ENCODE assay signal across 8 mouse cellular contexts in genomic region chrX:133898014-133898542, GRCm38 (mm10). TPM values are rescaled to one million over a fixed set of nuclear protein-coding genes. Genes with fewer than 3 reads are reported as not detected.
DNase-seq lines count a peak whose midpoint lies in the region; ATAC-seq and TF ChIP-seq lines count a peak whose summit lies in the region.

TSS of gene Tspan6 (minus strand) at chrX:133898429.

- peak within 1 kb of the TSS; percentile 47 for H3K4me2 ChIP-seq in forebrain, embryonic 11.5 days (ENCODE audit: low read depth, low read length, severe bottlenecking)
- peak within 1 kb of the TSS; percentile 66 for H3K4me2 ChIP-seq in heart, embryonic 15.5 days
- H3K4me2 ChIP-seq in liver, embryonic 12.5 days, result peak within 1 kb of the TSS; percentile 69
- H3K4me2 ChIP-seq in neural tube, embryonic 11.5 days (ENCODE audit: low read depth), result peak within 1 kb of the TSS; percentile 46
- peak within 1 kb of the TSS; percentile 48 for H3K4me2 ChIP-seq in stomach, embryonic 16.5 days (ENCODE audit: low read depth, low read length)

- H3K27me3 ChIP-seq in C2C12 (ENCODE audit: control insufficient read depth, insufficient read depth, insufficient read length), result no peaks in the 10 kb centered on the region
- no peaks in the 10 kb centered on the region for H3K27me3 ChIP-seq in forebrain, embryonic 11.5 days (ENCODE audit: control insufficient read depth, insufficient read depth, low read length)
- no peaks in the 10 kb centered on the region for H3K27me3 ChIP-seq in heart, embryonic 15.5 days
- no peaks in the 10 kb centered on the region for H3K27me3 ChIP-seq in liver, embryonic 12.5 days (replicated peaks)
- no peaks in the 10 kb centered on the region for H3K27me3 ChIP-seq in neural tube, embryonic 11.5 days (ENCODE audit: control insufficient read depth, insufficient read depth, low read length)
- no peaks in the 10 kb centered on the region for H3K27me3 ChIP-seq in stomach, embryonic 16.5 days (ENCODE audit: control insufficient read depth, insufficient read depth, low read length)

- ATAC-seq in forebrain, embryonic 11.5 days (replicated peaks; ENCODE audit: low FRiP score), result peak; percentile 96
- peak; percentile 75 for ATAC-seq in heart, embryonic 15.5 days (replicated peaks; ENCODE audit: insufficient number of reproducible peaks, insufficient read depth, low FRiP score, low read depth)
- peak; percentile 81 for ATAC-seq in liver, embryonic 12.5 days
- ATAC-seq in neural tube, embryonic 11.5 days (ENCODE audit: insufficient read depth, low FRiP score, low TSS enrichment), result peak; percentile 91
- ATAC-seq in stomach, embryonic 16.5 days (ENCODE audit: insufficient read depth, low FRiP score), result peak; percentile 79; the same call in 1 of the 2 replicates

- 25% methylated on average over 33 of the region's 33 CpGs for WGBS in forebrain, embryonic 11.5 days
- 25% methylated on average over 33 of the region's 33 CpGs for WGBS in heart, embryonic 15.5 days
- WGBS in liver, embryonic 12.5 days (ENCODE audit: insufficient replicate concordance), result 13% methylated on average over 31 of the region's 33 CpGs
- WGBS in neural tube, embryonic 11.5 days, result 21% methylated on average over 33 of the region's 33 CpGs
- 22% methylated on average over 33 of the region's 33 CpGs for WGBS in stomach, embryonic 16.5 days

- peak within 1 kb of the TSS; percentile 50; the same call in 1 of the 2 replicates for H3K27ac ChIP-seq in brown adipose tissue, adult 24 weeks (replicated peaks; ENCODE audit: low read depth, low read length)
- 0 out of 2 replicates have a peak within 1 kb of the TSS, but pooled peaks have one; percentile 6 for H3K27ac ChIP-seq in forebrain, embryonic 11.5 days (ENCODE audit: low read depth, low read length)
- peak within 1 kb of the TSS; percentile 31; the same call in 1 of the 2 replicates for H3K27ac ChIP-seq in heart, embryonic 15.5 days
- no peak within 1 kb of the TSS for H3K27ac ChIP-seq in liver, embryonic 12.5 days
- H3K27ac ChIP-seq in neural tube, embryonic 11.5 days (ENCODE audit: low read depth, low read length), result no peak within 1 kb of the TSS
- H3K27ac ChIP-seq in stomach, embryonic 16.5 days (ENCODE audit: low read length), result peak within 1 kb of the TSS; percentile 46; the same call in 1 of the 2 replicates

- H3K4me1 ChIP-seq in brown adipose tissue, adult 24 weeks (ENCODE audit: control insufficient read depth, insufficient read depth, insufficient read length, low read length), result no peaks in the 10 kb centered on the region
- no peaks in the 10 kb centered on the region for H3K4me1 ChIP-seq in forebrain, embryonic 11.5 days (replicated peaks; ENCODE audit: control insufficient read depth, insufficient read depth, low read length)
- no peaks in the 10 kb centered on the region for H3K4me1 ChIP-seq in heart, embryonic 15.5 days (replicated peaks)
- no peaks in the 10 kb centered on the region for H3K4me1 ChIP-seq in liver, embryonic 12.5 days
- no peaks in the 10 kb centered on the region for H3K4me1 ChIP-seq in neural tube, embryonic 11.5 days (ENCODE audit: control insufficient read depth, insufficient read depth, low read length)
- no peaks in the 10 kb centered on the region for H3K4me1 ChIP-seq in stomach, embryonic 16.5 days (ENCODE audit: control insufficient read depth, insufficient read depth, low read length)

- no peak for TF ChIP-seq CTCF in C2C12 (IDR thresholded peaks at IDR 0.05; ENCODE audit: control insufficient read depth, insufficient read depth, insufficient read length)

- peak within 1 kb of the TSS; percentile 40 for H3K4me3 ChIP-seq in C2C12 (ENCODE audit: insufficient read depth, poor library complexity, severe bottlenecking)
- H3K4me3 ChIP-seq in brown adipose tissue, adult 24 weeks (ENCODE audit: insufficient read depth, low read depth, low read length), result peak within 1 kb of the TSS; percentile 68
- peak within 1 kb of the TSS; percentile 52 for H3K4me3 ChIP-seq in forebrain, embryonic 11.5 days (ENCODE audit: low read depth, low read length)
- H3K4me3 ChIP-seq in heart, embryonic 15.5 days, result peak within 1 kb of the TSS; percentile 61
- peak within 1 kb of the TSS; percentile 55 for H3K4me3 ChIP-seq in liver, embryonic 12.5 days
- H3K4me3 ChIP-seq in neural tube, embryonic 11.5 days (ENCODE audit: low read depth, low read length), result peak within 1 kb of the TSS; percentile 52
- H3K4me3 ChIP-seq in stomach, embryonic 16.5 days (replicated peaks; ENCODE audit: low read length), result peak within 1 kb of the TSS; percentile 63

- H3K79me3 ChIP-seq in C2C12 (ENCODE audit: low read depth), result no peaks in the 10 kb centered on the region

- H3K79me2 ChIP-seq in C2C12 (ENCODE audit: control insufficient read depth, insufficient read depth), result no peaks in the 10 kb centered on the region

- peak within 1 kb of the TSS; percentile 77 for H3K9ac ChIP-seq in forebrain, embryonic 11.5 days (ENCODE audit: low read length)
- peak within 1 kb of the TSS; percentile 62 for H3K9ac ChIP-seq in heart, embryonic 15.5 days
- H3K9ac ChIP-seq in liver, embryonic 12.5 days, result peak within 1 kb of the TSS; percentile 65
- peak within 1 kb of the TSS; percentile 75 for H3K9ac ChIP-seq in neural tube, embryonic 11.5 days (ENCODE audit: low read length)
- H3K9ac ChIP-seq in stomach, embryonic 16.5 days (ENCODE audit: low read length), result peak within 1 kb of the TSS; percentile 79

- H3K36me3 ChIP-seq in C2C12 (ENCODE audit: control insufficient read depth, insufficient read depth), result peaks cover 10% of the 10 kb centered on the region
- H3K36me3 ChIP-seq in forebrain, embryonic 11.5 days (ENCODE audit: control insufficient read depth, insufficient read depth, low read length), result no peaks in the 10 kb centered on the region
- H3K36me3 ChIP-seq in heart, embryonic 15.5 days, result no peaks in the 10 kb centered on the region
- no peaks in the 10 kb centered on the region; the same call in 1 of the 2 replicates for H3K36me3 ChIP-seq in liver, embryonic 12.5 days
- H3K36me3 ChIP-seq in neural tube, embryonic 11.5 days (ENCODE audit: control insufficient read depth, insufficient read depth, low read length), result no peaks in the 10 kb centered on the region; the same call in 1 of the 2 replicates
- no peaks in the 10 kb centered on the region for H3K36me3 ChIP-seq in stomach, embryonic 16.5 days (ENCODE audit: control insufficient read depth, insufficient read depth, low read length)

- peak within 1 kb of the TSS; percentile 49 for H3ac ChIP-seq in C2C12 (ENCODE audit: control insufficient read depth, insufficient read length, low read depth)

- H3K9me3 ChIP-seq in forebrain, embryonic 11.5 days (ENCODE audit: control insufficient read depth, low read length), result no peaks in the 10 kb centered on the region
- H3K9me3 ChIP-seq in heart, embryonic 15.5 days (replicated peaks), result no peaks in the 10 kb centered on the region
- H3K9me3 ChIP-seq in liver, embryonic 12.5 days (replicated peaks), result no peaks in the 10 kb centered on the region
- no peaks in the 10 kb centered on the region for H3K9me3 ChIP-seq in neural tube, embryonic 11.5 days (ENCODE audit: control insufficient read depth, low read length)
- H3K9me3 ChIP-seq in stomach, embryonic 16.5 days (replicated peaks; ENCODE audit: control insufficient read depth, low read length), result no peaks in the 10 kb centered on the region

- DNase-seq in forebrain, embryonic 11.5 days (ENCODE audit: low spot score), result peak; percentile 89
- DNase-seq in kidney, postnatal 14 days, result peak; percentile 86
- DNase-seq in neural tube, embryonic 11.5 days (ENCODE audit: low spot score), result peak; percentile 88

TF ChIP-seq in C2C12, 6 proteins besides CTCF, POLR2A, EP300 and RAD21:
- TF ChIP-seq MYOG (IDR thresholded peaks at IDR 0.05; ENCODE audit: control insufficient read depth, extremely low read depth, insufficient read length), result no peak
- no peak for TF ChIP-seq MAX (IDR thresholded peaks at IDR 0.05)

RNA-seq across cellular contexts. Expression of gene Tspan6, which starts in this region (rescaled TPM):
- polyA plus RNA-seq in C2C12 (2012; fragmentation: generic; extraction: Trizol), result 29.4 TPM
- 4.6 and 13.0 TPM in 2 replicates for polyA plus RNA-seq in brown adipose tissue, adult 24 weeks (2012; ENCODE audit: insufficient read depth, insufficient read length, missing spikeins)
- 207 and 218 TPM in 2 replicates for polyA plus RNA-seq in forebrain, embryonic 11.5 days (2014; fragmentation: Nextera tagmentation; extraction: Ambion mirVana)
- polyA plus RNA-seq in heart, embryonic 15.5 days (2015; fragmentation: Nextera tagmentation; extraction: Ambion mirVana), result 98.4 and 100 TPM in 2 replicates
- polyA plus RNA-seq in liver, embryonic 12.5 days (2016; fragmentation: Nextera tagmentation; extraction: Ambion mirVana), result 30.2 and 33.3 TPM in 2 replicates
- 212 and 218 TPM in 2 replicates for polyA plus RNA-seq in neural tube, embryonic 11.5 days (2014; fragmentation: Nextera tagmentation; extraction: Ambion mirVana)
- polyA plus RNA-seq in stomach, embryonic 16.5 days (2015; fragmentation: Nextera tagmentation; extraction: Ambion mirVana), result 114 and 115 TPM in 2 replicates

Comparison
In these comparisons a context has a peak if more than half of its experiments do, and no peak if none do; other contexts are left out.
1. H3K27ac ChIP-seq: peak in brown adipose tissue, adult 24 weeks (single experiment), forebrain, embryonic 11.5 days (single experiment), heart, embryonic 15.5 days (single experiment) and stomach, embryonic 16.5 days (single experiment); none in liver, embryonic 12.5 days (single experiment) and neural tube, embryonic 11.5 days (single experiment).
2. Peak in every context shown above with its lines, with median percentiles within 50 percentile points of each other: H3K4me3 ChIP-seq, ATAC-seq, DNase-seq, H3K4me2 ChIP-seq and H3K9ac ChIP-seq.